Mouse (Mus musculus) embryonic facial prominence, embryonic 13.5 days (tissue): ENCODE results near the gene Shroom1. TPM values are rescaled to one million over a fixed set of nuclear protein-coding genes. Genes with fewer than 3 reads are reported as not detected.
A peak's percentile ranks its signal among the peaks of the same experiment; 100 is the strongest.

Experiments
- ATAC-seq: fragments of 200-750 bp; cut with Nextera tagmentation; 2 replicates; pipeline ENCODE4 v1.8.0; 2017; ENCODE audit warnings: low read depth; ENCODE audit not compliant: insufficient number of reproducible peaks, insufficient read depth, low FRiP score, low TSS enrichment
- H3K27ac ChIP-seq: fragments of 300-500 bp; sonication (generic); 2 replicates; pipeline ENCODE4 v1.5.1; 2015; ENCODE audit warnings: moderate library complexity, mild to moderate bottlenecking, inconsistent platforms
- H3K27me3 ChIP-seq: fragments of 300-500 bp; sonication (generic); 2 replicates; pipeline ENCODE4 v1.6.1; 2015; ENCODE audit warnings: mild to moderate bottlenecking, inconsistent platforms
- H3K36me3 ChIP-seq: fragments of 300-500 bp; sonication (generic); 2 replicates; pipeline ENCODE4 v1.6.1; 2015; ENCODE audit warnings: mild to moderate bottlenecking, inconsistent platforms
- H3K4me1 ChIP-seq: fragments of 300-500 bp; sonication (generic); 2 replicates; pipeline ENCODE4 v1.6.1; 2015; ENCODE audit warnings: inconsistent platforms
- H3K4me2 ChIP-seq: fragments of 300-500 bp; sonication (generic); 2 replicates; pipeline ENCODE4 v1.6.1; 2015; ENCODE audit warnings: moderate library complexity, mild to moderate bottlenecking, inconsistent platforms
- H3K4me3 ChIP-seq: fragments of 300-500 bp; sonication (generic); 2 replicates; pipeline ENCODE4 v1.5.1; 2015; ENCODE audit warnings: mild to moderate bottlenecking, inconsistent platforms
- H3K9ac ChIP-seq: fragments of 300-500 bp; sonication (generic); 2 replicates; pipeline ENCODE4 v1.6.1; 2015; ENCODE audit warnings: mild to moderate bottlenecking, inconsistent platforms
- H3K9me3 ChIP-seq: fragments of 300-500 bp; sonication (generic); 2 replicates; pipeline ENCODE4 v1.6.1; 2016; ENCODE audit warnings: inconsistent platforms
- whole genome bisulfite sequencing: fragments of 180-500 bp; shearing (Covaris S2); methylation state at CpG from one replicate; pipeline ENCODE4 v1.1.7; 2015; ENCODE audit warnings: mixed read lengths; 5-methylcytosine and 5-hydroxymethylcytosine counted together
- polyA plus RNA-seq: library from polyadenylated mRNA; unstranded; fragments of >200 nt; fragmentation: Nextera tagmentation; extraction: Ambion mirVana; gene quantifications from 2 replicates; pipeline ENCODE4 v1.2.1, GENCODE M21; 2015

Shroom1 gene
- polyA plus RNA-seq, 1 experiment from 2014 or later, result 5.7 TPM

DNA sequence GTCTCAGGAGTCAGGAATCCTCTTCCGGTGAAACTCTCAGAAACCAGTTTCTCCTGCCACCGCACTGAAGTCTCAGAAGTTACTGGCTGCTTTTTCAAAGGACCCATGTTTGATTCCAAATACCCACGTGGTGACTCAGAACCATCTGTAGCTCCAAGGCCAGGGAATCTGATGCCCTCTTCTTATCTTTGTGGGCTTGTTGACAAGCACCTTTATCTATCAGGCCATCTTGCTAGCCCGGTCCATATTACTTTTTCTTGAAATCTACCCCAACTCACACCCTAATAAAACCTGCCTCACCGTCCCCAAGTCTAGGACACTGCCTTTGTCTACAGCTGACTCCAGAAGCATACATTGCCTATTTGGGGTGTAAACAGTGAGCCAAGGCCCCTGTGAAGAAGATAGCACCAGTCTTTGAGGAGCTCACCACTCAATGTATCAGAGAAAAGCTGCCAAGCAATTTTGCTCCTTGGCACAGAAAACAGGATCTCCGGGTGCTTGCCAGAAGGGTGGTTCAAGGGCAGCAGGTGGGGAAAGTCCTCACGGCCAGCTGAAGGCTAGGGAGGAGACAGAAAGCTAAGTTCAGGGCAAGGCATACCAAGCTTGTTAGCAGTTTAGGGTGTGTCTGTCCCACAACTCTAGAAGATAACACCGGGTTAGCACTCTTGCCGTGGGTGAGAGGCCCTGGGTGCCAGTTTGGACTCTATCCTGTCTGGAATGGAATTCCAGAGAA, 26.3 kb downstream of the Shroom1 start:
- Histone ChIP-seq H3K4me2 (no peak overlapping the region), H3K27ac (no peak overlapping the region), H3K36me3 (no peaks in the 10 kb centered on the region), H3K4me1 (peaks cover 30% of the 10 kb centered on the region), H3K9me3 (no peaks in the 10 kb centered on the region; the same call in 1 of the 2 replicates), H3K9ac (no peak overlapping the region), H3K27me3 (peaks cover 64% of the 10 kb centered on the region), H3K4me3 (no peak overlapping the region)
- no peak for ATAC-seq
- WGBS, result 72% methylated on average over 9 of the region's 9 CpGs

DNA sequence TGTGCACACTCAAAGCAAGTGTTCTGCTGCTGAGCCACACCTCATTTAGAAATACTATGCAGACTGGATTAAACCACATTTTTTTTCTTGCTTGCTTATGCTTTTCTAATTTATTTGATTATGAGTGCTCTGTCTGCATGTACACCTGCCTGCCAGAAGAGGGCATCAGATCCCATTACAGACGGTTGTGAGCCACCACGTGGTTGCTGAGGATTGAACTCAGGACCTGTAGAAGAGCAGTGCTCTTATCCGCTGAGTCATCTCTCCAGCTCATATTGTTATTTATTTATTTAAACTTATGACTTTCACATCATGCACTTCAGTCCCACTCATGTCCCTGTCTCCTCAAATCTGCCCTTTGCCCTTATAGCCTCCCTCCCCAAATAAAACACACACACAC, 28.7 kb downstream of the Shroom1 start:
- ATAC-seq, result no peak
- Histone ChIP-seq H3K4me2 (no peak overlapping the region), H3K9me3 (no peaks in the 10 kb centered on the region; the same call in 1 of the 2 replicates), H3K27ac (no peak overlapping the region), H3K27me3 (peaks cover 40% of the 10 kb centered on the region), H3K9ac (no peak overlapping the region), H3K36me3 (no peaks in the 10 kb centered on the region), H3K4me3 (no peak overlapping the region), H3K4me1 (peaks cover 13% of the 10 kb centered on the region)
- WGBS, result 48% methylated on average over 3 of the region's 3 CpGs

DNA sequence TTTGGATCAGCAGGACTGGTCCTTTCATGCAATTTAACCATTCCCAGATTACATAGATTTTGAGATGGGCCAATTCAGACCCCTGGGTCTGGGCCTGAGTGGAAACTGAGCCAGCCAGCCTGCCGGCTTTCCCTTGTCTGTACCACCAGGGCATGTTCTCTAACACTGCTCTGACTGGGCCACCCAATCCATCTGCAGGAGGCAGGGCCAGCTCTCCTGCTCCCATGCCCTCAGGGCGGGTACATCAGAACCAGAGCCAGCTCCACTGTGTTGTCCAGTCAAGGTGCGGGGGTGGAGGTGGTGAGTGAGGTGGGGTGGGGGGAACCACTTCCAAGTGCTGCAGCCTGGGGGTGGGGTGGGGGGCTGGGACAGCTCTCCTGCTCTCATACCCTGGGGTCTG, 29.3 kb downstream of the Shroom1 start:
- Histone ChIP-seq H3K27ac (no peak overlapping the region), H3K4me3 (no peak overlapping the region), H3K4me2 (peak overlapping the region; percentile 61), H3K27me3 (peaks cover 34% of the 10 kb centered on the region), H3K4me1 (peaks cover 13% of the 10 kb centered on the region), H3K9me3 (no peaks in the 10 kb centered on the region; the same call in 1 of the 2 replicates), H3K36me3 (no peaks in the 10 kb centered on the region), H3K9ac (no peak overlapping the region)
- peak; percentile 32; the same call in 1 of the 2 replicates for ATAC-seq
- 52% methylated on average over 3 of the region's 3 CpGs for WGBS

DNA sequence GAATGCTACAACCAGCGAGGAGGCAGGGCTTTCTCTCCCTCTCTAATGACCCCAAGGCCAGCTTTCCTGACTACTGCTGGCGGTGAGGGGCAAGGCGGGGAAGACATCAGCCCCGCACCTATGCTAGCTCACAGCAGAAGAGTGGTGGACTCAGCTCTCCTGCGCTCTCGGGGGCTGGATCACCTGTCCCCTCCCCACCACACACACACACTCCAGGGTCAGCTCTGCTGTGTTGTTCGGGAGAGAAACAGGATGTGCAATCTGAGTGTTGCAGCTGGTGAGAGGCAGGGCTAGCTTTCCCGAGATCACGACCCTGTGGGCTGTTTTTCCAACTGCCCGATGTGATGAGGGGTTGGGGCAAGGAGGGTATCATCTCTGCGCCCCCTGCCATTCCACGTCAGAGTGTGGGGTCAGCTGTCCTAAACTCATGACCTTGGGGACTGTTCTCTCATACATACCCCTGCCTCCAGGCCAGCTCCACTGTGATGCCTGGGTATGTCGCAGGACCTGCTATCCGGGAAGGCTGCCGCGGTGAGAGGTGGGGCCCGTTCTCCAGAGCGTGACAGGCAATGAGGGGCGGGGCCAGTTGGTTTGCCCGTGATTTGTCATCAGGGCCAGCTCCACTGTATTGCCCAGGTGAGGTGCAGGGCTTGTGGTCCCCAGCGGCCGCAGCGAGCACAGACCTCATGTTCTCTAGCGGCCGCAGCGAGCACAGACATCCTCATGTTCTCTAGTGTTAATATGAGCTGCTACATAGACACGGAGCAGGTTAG, 30.0 kb downstream of the Shroom1 start:
- H3K27me3 ChIP-seq, result peaks cover 28% of the 10 kb centered on the region
- no peaks in the 10 kb centered on the region for H3K36me3 ChIP-seq
- H3K4me1 ChIP-seq, result peaks cover 15% of the 10 kb centered on the region
- 8% methylated on average over 27 of the region's 27 CpGs for WGBS
- peak overlapping the region; percentile 32 for H3K4me3 ChIP-seq
- no peak overlapping the region for H3K27ac ChIP-seq
- H3K9me3 ChIP-seq, result no peaks in the 10 kb centered on the region; the same call in 1 of the 2 replicates
- H3K4me2 ChIP-seq, result peak overlapping the region; percentile 61
- H3K9ac ChIP-seq, result peak overlapping the region; percentile 22; the same call in 1 of the 2 replicates
- no peak; the same call in 1 of the 2 replicates for ATAC-seq

DNA sequence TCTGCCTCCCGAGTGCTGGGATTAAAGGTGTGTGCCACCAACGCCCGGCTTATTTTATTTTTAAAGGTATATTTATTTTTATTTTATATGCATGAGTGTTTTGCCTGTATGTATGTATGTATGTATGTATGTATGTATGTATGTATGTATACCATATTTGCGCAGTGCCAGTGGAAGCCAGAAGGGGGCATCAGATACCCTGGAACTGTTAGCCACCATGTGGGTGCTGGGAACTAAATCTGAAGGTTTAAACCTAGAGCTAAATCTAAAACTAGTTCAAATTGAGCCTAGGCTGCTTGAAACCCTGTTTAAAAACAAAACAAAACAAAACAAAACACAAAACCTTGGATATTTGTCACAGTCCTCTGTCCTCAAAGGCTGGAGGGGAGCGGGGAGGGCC, 32.0 kb downstream of the Shroom1 start:
- 95% methylated on average over 5 of the region's 5 CpGs for WGBS
- Histone ChIP-seq H3K4me2 (no peak overlapping the region), H3K4me3 (no peak overlapping the region), H3K9me3 (no peaks in the 10 kb centered on the region; the same call in 1 of the 2 replicates), H3K9ac (no peak overlapping the region), H3K4me1 (peaks cover 16% of the 10 kb centered on the region), H3K36me3 (no peaks in the 10 kb centered on the region), H3K27ac (no peak overlapping the region), H3K27me3 (peaks cover 23% of the 10 kb centered on the region)
- no peak for ATAC-seq

DNA sequence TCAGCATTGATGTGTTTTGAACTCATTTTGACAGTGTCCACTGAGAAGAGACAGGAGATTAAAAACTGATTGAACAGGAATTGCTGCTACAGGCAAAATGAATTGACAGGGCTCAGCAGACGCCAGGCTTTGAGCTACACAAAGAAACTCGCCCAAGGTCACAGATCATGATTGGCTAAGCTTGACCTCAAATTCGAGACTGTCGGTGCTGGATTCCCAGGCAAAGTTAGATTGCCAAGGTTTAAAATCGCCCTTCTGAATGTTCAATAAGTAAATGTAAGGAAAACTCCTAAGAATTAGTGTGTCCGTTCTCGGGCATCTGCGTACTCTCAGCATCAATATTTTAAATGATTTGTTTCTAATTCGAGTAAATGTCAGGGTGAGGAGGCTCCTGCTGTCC, 32.4 kb downstream of the Shroom1 start:
- H3K36me3 ChIP-seq, result no peaks in the 10 kb centered on the region
- no peak for ATAC-seq
- H3K9ac ChIP-seq, result no peak overlapping the region
- H3K4me2 ChIP-seq, result no peak overlapping the region
- H3K9me3 ChIP-seq, result no peaks in the 10 kb centered on the region; the same call in 1 of the 2 replicates
- WGBS, result 63% methylated on average over 9 of the region's 9 CpGs
- no peak overlapping the region for H3K4me3 ChIP-seq
- H3K27me3 ChIP-seq, result peaks cover 23% of the 10 kb centered on the region
- no peak overlapping the region for H3K27ac ChIP-seq
- peaks cover 16% of the 10 kb centered on the region for H3K4me1 ChIP-seq

DNA sequence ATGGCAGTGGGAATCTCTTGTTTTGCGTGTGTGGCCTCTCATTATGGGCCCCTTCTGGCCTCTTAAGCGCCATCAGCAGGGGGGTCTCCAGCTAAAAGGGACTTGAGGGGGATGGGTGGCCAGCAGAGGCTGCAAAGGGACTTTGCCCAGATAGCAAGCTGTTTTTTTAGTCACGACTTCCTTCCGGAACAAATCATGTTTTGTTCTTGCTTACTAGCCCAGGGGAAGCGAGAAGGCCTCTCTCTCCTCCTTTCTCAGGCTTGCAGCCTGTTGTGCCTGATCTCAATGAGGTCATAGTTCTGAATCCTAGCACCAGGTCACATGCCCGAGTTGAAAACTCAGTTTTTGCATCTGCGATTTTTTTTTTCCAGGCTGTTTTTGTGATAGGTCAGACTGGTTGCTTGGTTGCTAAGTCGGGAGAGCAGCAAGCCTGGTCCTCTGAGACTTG, 35.0 kb downstream of the Shroom1 start:
- peaks cover 15% of the 10 kb centered on the region for H3K4me1 ChIP-seq
- ATAC-seq, result no peak
- H3K4me3 ChIP-seq, result no peak overlapping the region

DNA sequence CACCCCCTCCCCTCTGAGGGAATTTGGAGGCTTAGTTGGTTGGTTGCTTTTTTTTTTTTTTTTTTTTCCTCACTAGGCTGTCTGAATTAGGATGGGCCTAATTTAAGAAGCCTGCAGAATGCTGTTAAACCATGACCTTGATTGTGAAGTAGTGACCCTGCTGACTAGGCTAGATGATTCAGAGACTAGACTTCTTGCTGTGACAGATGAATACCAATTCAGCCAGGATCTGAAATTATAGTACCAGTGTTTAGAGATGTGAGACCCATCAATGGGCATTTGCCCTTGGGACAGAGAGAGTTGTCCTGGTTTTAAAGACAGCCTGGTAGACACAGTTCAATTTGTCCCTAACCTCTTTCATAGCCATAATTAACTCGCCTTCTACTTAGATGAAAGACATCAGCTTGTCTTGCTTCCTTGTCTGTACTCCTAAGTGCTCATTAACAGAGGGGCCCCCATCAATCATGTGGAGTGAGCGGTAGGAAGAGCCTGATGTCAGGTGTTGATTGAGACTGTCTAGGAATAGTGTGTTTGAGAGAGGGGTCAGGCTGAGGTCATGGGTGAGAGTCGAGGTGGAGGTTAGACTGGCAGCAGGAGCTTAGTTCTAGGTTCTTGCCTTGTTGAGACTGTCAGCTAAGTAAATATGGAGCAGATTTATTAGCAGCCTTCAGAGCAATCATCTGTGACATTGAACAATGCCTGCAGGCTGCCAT, 36.4 kb downstream of the Shroom1 start:
- H3K4me1 ChIP-seq, result peaks cover 9% of the 10 kb centered on the region; the same call in 1 of the 2 replicates
- H3K27ac ChIP-seq, result no peak overlapping the region
- no peaks in the 10 kb centered on the region; the same call in 1 of the 2 replicates for H3K9me3 ChIP-seq
- WGBS, result 31% methylated on average over 3 of the region's 3 CpGs
- no peak for ATAC-seq
- no peaks in the 10 kb centered on the region; the same call in 1 of the 2 replicates for H3K27me3 ChIP-seq
- no peak overlapping the region for H3K4me2 ChIP-seq
- no peak overlapping the region for H3K9ac ChIP-seq
- no peak overlapping the region for H3K4me3 ChIP-seq
- H3K36me3 ChIP-seq, result no peaks in the 10 kb centered on the region

More for the DNA sequence above, 35.0 kb downstream of the Shroom1 start:
- Histone ChIP-seq H3K27me3 (peaks cover 14% of the 10 kb centered on the region), H3K9ac (no peak overlapping the region), H3K36me3 (no peaks in the 10 kb centered on the region), H3K9me3 (no peaks in the 10 kb centered on the region; the same call in 1 of the 2 replicates), H3K4me2 (no peak overlapping the region), H3K27ac (no peak overlapping the region)
- 14% methylated on average over 8 of the region's 8 CpGs for WGBS

DNA sequence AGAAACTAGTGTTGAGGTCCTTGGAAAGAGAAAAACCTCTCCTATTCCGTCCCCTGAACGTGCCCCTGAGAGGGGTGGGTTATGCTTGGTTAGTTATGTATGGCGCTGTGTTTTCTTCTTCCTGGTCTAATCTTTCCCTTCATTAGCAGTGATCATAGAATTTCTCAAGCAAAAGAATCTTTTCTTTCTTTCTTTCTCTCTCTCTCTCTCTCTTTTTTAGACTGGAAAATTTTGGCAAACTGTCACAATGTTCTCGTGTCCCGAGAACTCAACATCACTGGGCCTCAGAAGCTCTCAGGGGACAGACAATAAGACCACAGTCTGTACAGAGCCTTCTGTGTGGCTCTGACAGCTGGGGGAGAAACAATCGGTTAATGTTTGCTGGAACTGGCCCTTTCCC, 38.4 kb downstream of the Shroom1 start:
- Histone ChIP-seq H3K4me3 (no peak overlapping the region), H3K9me3 (no peaks in the 10 kb centered on the region), H3K27ac (peak overlapping the region; percentile 60; the same call in 1 of the 2 replicates), H3K9ac (no peak overlapping the region), H3K27me3 (0 out of 2 replicates have a peak, but pooled peaks cover 3% of the 10 kb centered on the region), H3K4me2 (no peak overlapping the region), H3K4me1 (peaks cover 10% of the 10 kb centered on the region; the same call in 1 of the 2 replicates), H3K36me3 (no peaks in the 10 kb centered on the region)
- WGBS, result 25% methylated on average over 6 of the region's 6 CpGs
- no peak for ATAC-seq

DNA sequence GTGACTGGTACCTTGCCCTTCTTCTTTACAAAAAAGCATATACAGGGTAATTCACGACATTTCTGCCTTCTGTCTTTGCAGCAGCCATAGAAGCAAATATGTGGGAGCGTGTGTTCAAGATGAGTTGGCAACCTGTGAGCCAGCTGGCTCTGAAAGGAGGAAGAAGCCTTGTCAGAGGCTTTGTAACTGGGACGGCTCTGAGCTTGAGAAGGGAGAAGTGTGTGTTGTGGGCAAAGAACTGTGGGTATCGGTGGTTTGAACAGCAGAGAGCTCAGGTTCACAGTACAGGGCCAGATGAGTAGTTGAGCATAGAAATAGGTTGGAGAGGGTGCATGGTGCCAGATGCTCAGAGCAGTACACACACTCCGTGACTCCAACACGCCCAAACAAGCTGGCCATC, 39.9 kb downstream of the Shroom1 start:
- WGBS, result 63% methylated on average over 6 of the region's 6 CpGs
- ATAC-seq, result no peak; the same call in 1 of the 2 replicates
- no peaks in the 10 kb centered on the region for H3K36me3 ChIP-seq

DNA sequence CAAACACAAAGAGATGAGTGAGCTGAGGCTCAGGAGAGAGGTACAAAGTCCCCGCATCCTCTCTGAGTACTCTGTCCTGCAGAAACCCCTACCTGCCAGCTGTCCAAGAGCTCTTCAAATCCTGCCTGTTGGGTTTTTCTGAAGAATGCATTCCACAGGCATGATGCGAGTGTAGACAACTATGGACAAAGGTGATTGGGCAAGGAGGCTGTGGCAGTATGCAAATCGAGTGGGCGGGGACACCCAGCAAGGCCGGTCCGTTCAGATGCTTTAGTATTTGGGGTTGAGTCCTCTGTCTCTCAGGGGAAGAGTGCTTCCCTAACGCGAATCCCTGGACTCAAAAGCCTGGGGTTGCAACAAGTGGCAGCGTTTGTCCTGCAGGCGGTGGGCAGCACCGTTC, 43.6 kb downstream of the Shroom1 start:
- 7% methylated on average over 11 of the region's 11 CpGs for WGBS
- H3K4me3 ChIP-seq, result no peak overlapping the region
- 0 out of 2 replicates have a peak, but pooled peaks have one; percentile 43 for ATAC-seq
- no peaks in the 10 kb centered on the region for H3K9me3 ChIP-seq
- no peak overlapping the region for H3K9ac ChIP-seq
- peaks cover 3% of the 10 kb centered on the region; the same call in 1 of the 2 replicates for H3K27me3 ChIP-seq
- H3K4me2 ChIP-seq, result peak overlapping the region; percentile 30; the same call in 1 of the 2 replicates
- no peaks in the 10 kb centered on the region for H3K36me3 ChIP-seq
- peaks cover 18% of the 10 kb centered on the region; the same call in 1 of the 2 replicates for H3K4me1 ChIP-seq
- H3K27ac ChIP-seq, result no peak overlapping the region

More for the DNA sequence above, 39.9 kb downstream of the Shroom1 start:
- no peaks in the 10 kb centered on the region for H3K9me3 ChIP-seq
- H3K4me1 ChIP-seq, result peaks cover 15% of the 10 kb centered on the region; the same call in 1 of the 2 replicates
- no peak overlapping the region for H3K4me3 ChIP-seq
- no peak overlapping the region for H3K4me2 ChIP-seq
- H3K27ac ChIP-seq, result no peak overlapping the region
- no peak overlapping the region for H3K9ac ChIP-seq
- H3K27me3 ChIP-seq, result peaks cover 3% of the 10 kb centered on the region; the same call in 1 of the 2 replicates
